Mouse (Mus musculus): ENCODE data around the gene Fam110a. TPM values are rescaled to one million over a fixed set of nuclear protein-coding genes. Genes with fewer than 3 reads are reported as not detected.

Fam110a gene
- total RNA-seq, 2 experiments from 2014 or later, result 5.0 to 6.8 TPM

DNA sequence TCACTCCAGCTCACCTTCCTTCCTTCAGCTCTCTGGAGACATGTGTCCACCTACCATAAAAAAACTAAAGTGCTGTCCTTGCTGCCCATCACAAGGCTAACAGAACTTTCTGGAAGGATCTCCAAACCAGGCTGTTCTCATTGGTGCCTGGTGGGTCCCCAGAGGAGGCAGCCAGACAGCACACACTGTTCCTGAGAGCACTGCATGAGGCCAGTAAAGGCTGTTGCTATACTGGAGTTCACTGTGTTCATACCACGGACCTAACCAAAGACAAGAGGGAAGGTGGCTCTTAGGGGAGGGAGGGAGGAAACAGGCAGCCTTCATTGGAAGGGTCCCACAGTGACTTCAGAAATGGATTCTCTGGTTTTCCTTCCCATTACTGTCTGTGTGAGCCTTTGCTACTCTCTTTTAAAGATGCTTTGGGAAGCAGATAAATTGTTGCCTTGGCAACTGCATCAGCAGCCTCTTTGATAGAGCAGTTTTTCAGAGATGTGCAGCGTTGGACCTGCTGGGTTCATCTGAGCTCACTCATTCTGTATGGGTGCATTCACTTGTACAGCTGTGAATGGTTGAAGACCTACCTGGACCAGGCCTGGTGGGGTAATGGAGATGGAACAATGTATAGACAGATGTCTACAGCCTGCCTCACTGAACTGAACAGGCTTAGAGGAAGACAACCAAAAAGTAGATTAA is 30.8 kb downstream of the Fam110a start:
- peak in 1 of 2 experiments; percentile 71 for DNase-seq (ENCODE audit: low spot score in 2 of 2)
- intact Hi-C loops (cut with DNase I), result no loop called here

DNA sequence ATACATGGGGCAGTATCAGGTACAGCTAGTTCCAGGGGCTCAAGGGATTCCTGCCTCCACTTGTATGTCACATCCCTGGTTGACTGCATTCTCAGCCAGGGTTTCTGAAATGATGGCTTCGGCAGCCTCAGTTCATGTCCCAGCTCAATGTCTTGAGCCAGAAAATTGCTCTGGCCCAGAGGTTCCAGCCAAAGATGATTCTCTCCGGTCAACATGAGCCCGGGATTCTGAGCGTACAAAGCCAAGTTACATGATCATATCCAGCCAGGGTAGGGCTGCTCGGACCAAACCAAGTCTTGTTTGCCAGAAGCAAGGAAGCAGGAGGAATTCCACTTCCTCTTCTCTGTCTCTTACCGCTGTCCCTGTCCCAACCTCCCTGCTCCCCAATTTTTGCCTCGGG is 31.7 kb downstream of the Fam110a start:
- DNase-seq (ENCODE audit: low spot score in 2 of 2), result no peak
- intact Hi-C loops (cut with DNase I), result no loop called here

DNA sequence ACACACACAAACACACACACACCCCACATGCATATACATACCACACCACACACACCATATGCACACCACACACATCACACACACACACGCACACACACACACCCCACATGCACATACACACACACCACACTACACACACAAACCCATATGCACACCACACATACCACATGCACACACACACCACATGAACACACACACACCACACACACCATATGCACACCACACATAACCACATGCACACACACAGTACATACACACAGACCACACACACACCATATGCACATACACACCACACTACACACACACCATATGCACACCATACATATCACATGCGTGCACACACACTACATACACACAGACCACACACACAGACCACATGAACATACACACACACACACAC is 32.4 kb downstream of the Fam110a start:
- intact Hi-C loops (cut with DNase I), result no loop called here
- DNase-seq (ENCODE audit: low spot score in 2 of 2), result no peak

DNA sequence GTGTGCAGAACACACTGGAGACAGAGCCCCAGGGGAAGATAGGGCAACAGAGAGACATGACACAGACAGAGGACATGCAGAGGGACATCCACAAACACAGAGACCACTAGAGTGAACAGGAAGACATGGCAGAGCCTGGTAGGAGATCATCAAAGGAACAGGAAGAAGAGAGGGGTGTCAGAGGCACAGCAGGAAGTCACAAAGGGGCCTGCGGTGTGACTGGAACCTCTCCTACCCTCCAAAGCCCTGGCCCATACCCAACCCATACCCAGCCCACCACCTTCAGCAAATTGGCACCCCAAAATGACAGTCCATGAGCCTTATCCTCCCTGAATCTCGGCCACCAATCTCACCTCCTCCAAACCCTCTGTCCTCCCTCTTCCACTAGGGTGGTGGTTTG is 35.9 kb downstream of the Fam110a start:
- intact Hi-C loops (cut with DNase I), result no loop called here
- no peak for DNase-seq (ENCODE audit: low spot score in 2 of 2)

DNA sequence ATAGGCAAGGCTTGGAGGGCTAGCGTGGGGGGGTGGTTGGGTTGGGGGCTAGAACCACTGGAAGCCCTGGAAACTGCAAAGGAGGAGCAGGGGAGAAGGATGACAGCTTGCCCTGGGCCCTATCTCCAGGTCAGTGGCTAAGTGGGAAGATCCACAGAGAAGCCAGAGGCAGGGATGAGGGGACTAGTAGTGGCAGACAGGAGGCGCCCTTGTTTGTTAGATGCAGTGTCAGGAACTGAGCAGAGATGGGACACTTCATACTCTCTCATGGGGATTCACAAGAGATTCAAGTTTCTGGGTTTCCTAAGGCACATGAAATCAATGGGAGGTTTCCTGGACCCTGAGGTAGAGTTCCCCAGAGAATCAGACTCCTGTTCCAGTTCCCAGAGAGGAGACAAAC is 38.8 kb downstream of the Fam110a start:
- peak in 1 of 2 experiments; percentile 32 for DNase-seq (ENCODE audit: low spot score in 2 of 2)
- intact Hi-C loops (cut with DNase I), result loop anchor here (2.0 kb wide), 1 partner anchor 54 kb away; no protein-coding TSS in a partner anchor

DNA sequence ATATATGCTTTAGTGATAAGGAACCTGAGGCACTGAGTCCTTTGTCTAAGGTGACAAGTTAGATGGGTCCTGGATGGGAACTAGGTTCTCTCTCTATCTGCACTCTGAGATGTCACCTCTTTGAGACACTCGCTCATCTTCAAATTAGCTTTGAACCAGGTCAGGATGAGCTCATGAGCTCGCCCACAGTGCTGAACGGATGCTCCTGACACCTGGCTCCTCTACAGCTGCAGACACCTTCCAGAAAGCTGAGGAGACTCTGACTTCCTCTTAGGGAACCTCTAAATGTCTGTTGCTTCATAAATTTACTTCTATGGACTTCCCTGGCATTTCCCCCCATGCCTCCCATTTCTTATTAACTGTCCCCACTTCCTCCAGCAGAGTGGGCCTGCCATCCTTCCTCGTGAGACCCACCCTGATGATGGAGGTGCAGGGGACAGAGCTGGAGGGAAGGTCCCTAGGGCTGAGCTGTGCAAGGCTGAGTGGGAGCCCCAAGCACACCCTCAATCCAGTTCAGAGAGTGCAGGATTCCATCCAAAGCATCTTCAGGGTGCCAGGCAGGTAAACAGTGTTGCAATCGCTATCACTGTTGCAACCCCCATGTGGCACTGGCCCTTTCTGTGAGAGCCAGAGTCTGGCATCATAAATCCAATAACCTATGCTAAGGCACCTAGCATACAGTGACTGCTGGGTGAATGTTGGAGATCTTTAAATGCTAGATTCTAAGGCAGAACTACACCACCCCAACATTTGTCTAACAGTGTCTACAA is 40.2 kb downstream of the Fam110a start:
- DNase-seq (ENCODE audit: low spot score in 2 of 2), result no peak
- intact Hi-C loops (cut with DNase I), result loop anchor here (2.0 to 5.0 kb wide), 2 partner anchors 55 to 63 kb away; no protein-coding TSS in a partner anchor

DNA sequence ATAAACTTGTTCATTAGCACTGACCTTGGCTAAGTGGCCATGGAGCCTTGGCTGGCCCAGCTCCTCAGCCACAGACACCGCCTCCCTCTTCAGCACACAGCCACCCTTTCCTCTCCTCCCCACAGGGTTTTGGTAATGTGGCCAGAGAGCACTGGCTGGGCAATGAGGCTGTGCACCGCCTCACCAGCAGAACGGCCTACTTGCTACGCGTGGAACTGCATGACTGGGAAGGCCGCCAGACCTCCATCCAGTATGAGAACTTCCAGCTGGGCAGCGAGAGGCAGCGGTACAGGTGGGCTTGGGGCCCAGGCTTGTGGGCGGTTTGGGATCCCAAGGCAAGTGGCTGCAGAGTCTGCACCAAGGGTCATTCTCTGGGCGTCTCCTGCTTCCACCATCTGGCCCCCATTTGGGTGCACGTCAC is 41.2 kb downstream of the Fam110a start:
- intact Hi-C loops (cut with DNase I), result loop anchor here (5.0 kb wide), 1 partner anchor 61 kb away; no protein-coding TSS in a partner anchor

DNA sequence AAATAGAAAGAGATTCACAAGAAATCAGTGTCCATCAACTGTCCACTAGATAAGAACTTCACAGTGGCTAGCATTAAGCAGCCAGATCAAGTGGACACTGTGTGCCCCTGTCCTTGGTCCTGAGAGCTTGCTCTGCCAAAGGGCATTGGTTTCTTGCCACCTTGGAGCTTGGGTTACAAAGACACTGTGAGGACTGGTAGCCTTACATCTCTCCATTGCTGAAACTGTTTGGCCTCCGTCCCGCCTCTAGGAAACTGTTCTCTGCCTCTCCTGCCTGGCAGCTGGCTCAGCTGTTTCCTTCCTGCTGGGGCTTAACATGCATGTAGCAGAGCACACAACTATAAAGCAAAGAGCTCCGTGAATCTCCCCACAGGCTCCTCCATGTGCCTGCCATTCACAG is 42.1 kb downstream of the Fam110a start:
- intact Hi-C loops (cut with DNase I), result loop anchor here (5.0 kb wide), 1 partner anchor 61 kb away; no protein-coding TSS in a partner anchor
- no peak for DNase-seq (ENCODE audit: low spot score in 2 of 2)

More for the DNA sequence above, 41.2 kb downstream of the Fam110a start:
- DNase-seq (ENCODE audit: low spot score in 2 of 2), result peak in 1 of 2 experiments; percentile 34

DNA sequence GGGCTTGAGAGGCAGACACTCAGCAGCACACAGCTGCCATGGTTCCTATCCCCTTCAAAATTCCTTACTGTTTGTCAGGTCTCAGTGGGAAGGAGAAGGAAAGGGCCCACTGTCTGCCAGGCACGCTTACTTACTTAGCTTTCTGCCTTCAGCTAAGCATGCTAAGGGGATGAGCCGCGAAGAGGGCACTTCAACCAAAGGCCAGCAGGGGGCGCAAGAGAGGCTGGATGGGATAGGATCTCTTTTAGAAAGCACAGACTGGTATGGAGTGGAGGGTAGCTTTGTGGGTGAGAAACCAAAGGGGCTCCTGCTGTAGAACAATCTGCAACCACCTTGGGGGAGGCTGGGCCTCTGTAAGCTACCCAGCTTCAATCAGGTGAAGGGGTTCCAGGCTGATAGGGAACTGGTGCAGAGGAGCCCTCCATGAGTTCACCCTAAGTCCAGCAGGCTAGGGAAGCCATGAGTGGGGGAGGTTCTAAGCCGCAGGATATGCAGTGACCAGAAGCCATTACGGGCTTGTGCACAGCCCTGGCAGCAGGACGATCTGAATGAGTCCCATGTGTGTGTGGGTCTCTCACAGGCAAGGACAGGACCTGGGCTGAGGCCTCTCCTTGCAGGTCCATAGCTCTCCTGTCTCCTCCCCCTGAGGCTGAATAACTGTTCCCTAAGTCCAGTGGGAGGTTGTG is 49.5 kb downstream of the Fam110a start:
- DNase-seq (ENCODE audit: low spot score in 2 of 2), result peak; percentile 72 to 78
- intact Hi-C loops (cut with DNase I), result loop anchor here (2.0 kb wide), 1 partner anchor 64 kb away; no protein-coding TSS in a partner anchor

DNA sequence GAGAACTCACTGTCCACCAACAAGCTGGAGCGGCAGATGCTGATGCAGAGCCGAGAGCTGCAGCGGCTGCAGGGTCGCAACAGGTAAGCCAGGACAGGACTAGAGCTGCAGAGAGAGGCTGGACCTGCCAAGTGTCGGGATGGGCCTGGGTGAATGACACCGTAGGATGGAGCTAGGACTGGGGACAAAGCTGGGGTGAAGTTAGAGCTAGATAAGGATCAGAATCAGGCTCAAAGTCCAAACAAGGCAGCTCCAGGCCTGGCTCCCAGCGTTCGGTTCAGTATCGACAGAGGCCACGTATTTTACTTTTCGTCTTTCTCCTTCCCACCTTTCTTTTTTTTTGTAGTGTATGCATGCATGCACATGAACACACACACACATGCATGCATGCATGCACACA is 52.9 kb downstream of the Fam110a start:
- DNase-seq (ENCODE audit: low spot score in 2 of 2), result no peak
- intact Hi-C loops (cut with DNase I), result no loop called here

DNA sequence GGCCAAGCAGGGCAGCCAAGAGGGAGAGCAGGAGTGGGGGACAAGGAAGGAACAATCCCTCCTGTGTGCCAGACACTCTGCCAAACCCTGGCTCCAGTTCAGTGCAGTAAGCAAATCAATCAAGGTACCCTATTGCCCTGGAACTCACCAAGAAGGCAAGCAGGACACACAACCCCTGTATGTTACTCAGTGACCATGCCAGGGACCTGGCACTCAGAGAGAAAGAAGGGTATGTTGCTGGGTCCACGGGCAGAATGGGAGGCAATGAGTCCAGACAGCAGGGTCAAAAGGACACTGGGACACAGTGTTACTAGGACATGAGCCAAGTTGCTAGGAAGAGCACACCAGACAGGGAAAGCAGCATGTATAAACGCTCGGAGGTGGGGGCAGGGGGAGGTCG is 54.3 kb downstream of the Fam110a start:
- intact Hi-C loops (cut with DNase I), result no loop called here

DNA sequence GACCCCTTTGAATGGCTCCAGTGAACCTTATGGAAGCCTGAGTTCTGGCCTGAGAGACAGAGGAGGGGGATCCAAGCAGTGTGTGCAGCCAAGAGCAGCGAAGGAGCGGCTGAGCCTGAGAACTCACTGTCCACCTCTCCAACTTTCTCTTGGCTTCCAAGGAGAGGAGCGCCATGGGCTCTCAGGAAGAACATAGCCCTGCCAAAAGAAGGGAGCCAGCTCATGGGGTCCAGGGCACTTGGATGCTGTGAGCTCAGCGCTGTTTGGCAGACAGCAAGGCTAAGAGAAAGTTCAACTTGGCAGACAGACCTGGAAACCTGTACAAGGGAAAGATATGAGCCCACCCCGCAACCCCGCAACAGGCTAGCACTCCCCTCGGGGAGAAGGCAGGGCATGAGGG is 55.7 kb downstream of the Fam110a start:
- intact Hi-C loops (cut with DNase I), result no loop called here
- no peak for DNase-seq (ENCODE audit: low spot score in 2 of 2)

More for the DNA sequence above, 54.3 kb downstream of the Fam110a start:
- no peak for DNase-seq (ENCODE audit: low spot score in 2 of 2)

DNA sequence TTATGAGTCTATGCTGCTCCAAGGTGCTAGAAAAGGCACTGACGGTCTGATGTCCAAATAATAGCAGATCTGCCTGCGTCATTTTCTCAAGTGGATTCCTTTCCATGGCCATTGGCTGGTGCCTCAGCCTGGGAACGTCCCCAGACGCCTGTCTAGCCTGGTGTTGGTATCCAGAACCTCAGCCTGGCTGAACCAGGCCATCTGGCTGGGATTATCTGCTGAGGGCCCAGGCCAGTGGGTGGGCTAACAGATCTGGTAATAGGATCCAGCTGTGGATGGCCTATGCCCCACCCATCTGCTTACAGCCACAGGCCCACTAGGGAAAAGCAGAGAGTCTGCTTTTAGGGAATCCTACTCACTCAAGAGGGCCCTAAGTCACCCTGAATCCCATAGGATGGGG is 58.4 kb downstream of the Fam110a start:
- DNase-seq (ENCODE audit: low spot score in 2 of 2), result no peak
- intact Hi-C loops (cut with DNase I), result no loop called here

DNA sequence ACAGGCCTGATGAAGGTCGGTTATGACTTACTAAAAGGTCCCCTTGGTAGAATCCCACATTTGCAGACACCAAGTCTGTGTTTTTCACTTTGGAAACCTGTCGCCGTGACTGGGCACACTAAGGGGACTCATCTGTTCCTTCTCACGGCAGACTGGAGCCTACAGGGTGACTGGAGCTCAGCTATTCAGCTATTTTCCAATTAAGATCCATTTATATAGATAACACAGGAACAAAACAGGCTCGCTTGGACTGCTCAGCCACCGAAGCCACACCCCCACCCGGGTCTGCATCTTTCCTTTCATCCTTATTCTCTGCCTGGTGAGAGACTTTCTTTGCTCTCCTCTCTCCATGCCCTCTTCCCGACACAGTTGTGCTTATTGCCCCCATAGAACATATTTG is 59.0 kb downstream of the Fam110a start:
- intact Hi-C loops (cut with DNase I), result no loop called here
- DNase-seq (ENCODE audit: low spot score in 2 of 2), result no peak

Small RNA genes lying within 50 kb of the gene (microRNA-seq; reads per million reads assigned to microRNA genes)
- 0 reads per million in 2 experiments for gene Mir1953

Other genes with a start within 250 kb of the Fam110a start
- gene Psmf1, start 236.0 kb downstream of the Fam110a start, total RNA-seq (2021), result 10 to 100 TPM; 43.4 to 44.5 TPM
- under 1 TPM in 1 of 2 experiments, not detected in 1; 0.13 TPM for gene Rspo4, start 137.3 kb downstream of the Fam110a start, total RNA-seq (2021)
- gene Angpt4, start 69.0 kb downstream of the Fam110a start, total RNA-seq (2021), result under 1 TPM; 0.20 to 0.23 TPM
- gene Slc52a3, start 16.3 kb upstream of the Fam110a start, total RNA-seq (2021), result 1 to 10 TPM; 3.8 to 3.9 TPM
- 1 to 10 TPM; 9.0 to 9.1 TPM for gene Scrt2, start 101.3 kb upstream of the Fam110a start, total RNA-seq (2021)
- 10 to 100 TPM; 58.4 to 62.4 TPM for gene Srxn1, start 125.3 kb upstream of the Fam110a start, total RNA-seq (2021)
- gene Tcf15, start 163.3 kb upstream of the Fam110a start, total RNA-seq (2021), result 1 to 10 TPM in 1 of 2 experiments, under 1 TPM in 1; 0.75 to 1.2 TPM
- 100 to 1,000 TPM; 107 TPM for gene Csnk2a1, start 246.6 kb upstream of the Fam110a start, total RNA-seq (2021)